Mouse (Mus musculus): ENCODE data around the gene Adgrb3.
"Not testable (repeated sequence)": the region's sequence is repeated elsewhere in the genome, so short reads cannot be mapped to it uniquely, and the experiment has no call there.

The Adgrb3 gene

DNA sequence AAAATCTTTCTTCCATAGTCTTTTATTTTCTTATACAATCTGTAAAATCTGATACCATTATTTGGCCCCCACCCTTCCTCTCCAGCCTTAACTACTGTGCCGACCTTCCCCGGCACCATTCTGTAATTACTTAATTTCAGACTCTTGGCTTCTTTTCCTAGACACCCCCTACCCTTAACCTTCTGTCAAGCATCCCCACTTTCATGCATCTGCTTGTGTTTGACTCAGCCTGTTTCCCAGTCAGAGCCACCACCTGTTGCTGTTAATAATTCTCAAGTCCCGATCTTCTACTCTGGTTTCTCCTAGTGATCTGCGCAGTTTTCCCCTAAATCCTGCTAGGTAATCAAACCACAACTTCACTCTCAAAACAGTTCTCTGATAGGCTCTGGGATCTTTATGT, 83.9 kb downstream of the Adgrb3 start:
- DNase-seq (ENCODE audit: low read depth, low spot score), result no peak

GRCm38 (mm10) chr1:25744736-25745135, 84.8 kb downstream of the Adgrb3 start:
- DNase-seq (ENCODE audit: low read depth, low spot score), result no peak

DNA sequence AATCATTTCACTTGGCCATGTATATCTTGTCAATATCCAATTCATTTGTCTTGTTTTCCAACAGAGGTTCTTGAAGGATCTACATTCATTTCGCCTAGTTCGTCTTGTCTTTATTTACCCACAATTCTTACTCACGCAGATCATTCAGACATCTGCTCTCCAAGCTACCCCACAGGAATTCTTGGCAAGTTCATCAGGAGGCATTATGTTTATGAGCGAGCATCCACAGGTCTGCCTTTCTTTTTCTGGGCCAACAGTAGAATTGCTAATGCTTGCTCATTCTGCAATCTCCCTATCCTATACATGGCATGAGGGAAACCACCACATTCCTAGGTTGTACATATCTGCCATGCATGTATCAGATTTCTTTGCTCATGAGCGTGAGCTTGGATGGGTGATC, 99.7 kb downstream of the Adgrb3 start:
- no peak for DNase-seq (ENCODE audit: low read depth, low spot score)

- DNase-seq (ENCODE audit: low read depth, low spot score), result no peak
Measured at GRCm38 (mm10) chr1:25711474-25711873, 118.0 kb downstream of the Adgrb3 start.

DNA sequence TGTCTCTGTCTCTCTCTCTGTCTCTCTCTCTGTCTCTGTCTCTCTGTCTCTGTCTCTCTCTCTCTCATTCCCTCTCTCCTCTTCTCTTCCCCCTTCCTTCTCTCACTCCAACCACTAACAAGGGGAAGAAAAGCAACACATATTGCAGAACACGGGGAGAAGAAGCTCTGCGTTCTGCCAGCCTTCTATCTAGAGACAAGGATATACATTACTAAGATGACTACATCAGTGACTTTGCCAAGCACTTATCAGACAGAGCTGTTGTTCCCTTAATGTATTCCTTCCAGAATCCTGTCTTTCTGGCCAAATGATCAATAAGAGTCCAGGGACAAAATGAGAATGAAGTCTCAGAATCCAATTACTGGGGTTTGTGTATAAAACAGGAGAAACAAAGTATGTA, 123.2 kb downstream of the Adgrb3 start:
- no peak for DNase-seq (ENCODE audit: low read depth, low spot score)

DNA sequence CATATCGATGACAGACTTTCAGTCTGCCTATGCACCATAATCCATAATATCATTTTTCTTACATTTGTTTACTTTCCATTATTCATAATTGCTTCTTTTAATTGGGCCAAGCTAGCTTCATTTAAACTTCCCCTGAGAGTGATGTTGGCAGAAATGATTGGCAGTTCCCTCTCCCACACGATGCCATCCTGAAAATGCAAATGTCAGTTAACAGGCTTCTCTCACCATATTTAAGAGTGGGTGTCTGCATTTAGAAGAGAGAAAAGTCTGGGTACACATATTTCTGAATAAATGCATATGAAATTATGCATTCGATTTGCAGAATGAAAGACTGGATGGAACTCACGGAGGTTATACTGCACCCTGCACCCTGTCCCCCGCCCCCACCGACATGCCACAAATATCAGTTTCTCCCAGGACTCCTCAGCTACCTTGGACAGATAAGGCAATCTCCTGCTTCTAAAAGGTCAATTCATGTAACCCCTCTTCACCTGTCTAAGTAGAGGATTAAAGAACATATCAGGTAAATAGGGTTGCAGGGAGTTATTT, 130.7 kb downstream of the Adgrb3 start:
- no peak for DNase-seq (ENCODE audit: low read depth, low spot score)

- no peak for DNase-seq (ENCODE audit: low read depth, low spot score)
Measured at GRCm38 (mm10) chr1:25697179-25697578, 132.3 kb downstream of the Adgrb3 start.

GRCm38 (mm10) chr1:25696771-25697170, 132.7 kb downstream of the Adgrb3 start:
- DNase-seq (ENCODE audit: low read depth, low spot score), result no peak

- DNase-seq (ENCODE audit: low read depth, low spot score), result no peak
Measured at GRCm38 (mm10) chr1:25682118-25682517, 147.4 kb downstream of the Adgrb3 start.

GRCm38 (mm10) chr1:25679656-25680055, 149.9 kb downstream of the Adgrb3 start:
- no peak for DNase-seq (ENCODE audit: low read depth, low spot score)

GRCm38 (mm10) chr1:25652717-25653116, 176.8 kb downstream of the Adgrb3 start:
- no peak for DNase-seq (ENCODE audit: low read depth, low spot score)

GRCm38 (mm10) chr1:25644256-25644655, 185.3 kb downstream of the Adgrb3 start:
- DNase-seq (ENCODE audit: low read depth, low spot score), result no peak

DNA sequence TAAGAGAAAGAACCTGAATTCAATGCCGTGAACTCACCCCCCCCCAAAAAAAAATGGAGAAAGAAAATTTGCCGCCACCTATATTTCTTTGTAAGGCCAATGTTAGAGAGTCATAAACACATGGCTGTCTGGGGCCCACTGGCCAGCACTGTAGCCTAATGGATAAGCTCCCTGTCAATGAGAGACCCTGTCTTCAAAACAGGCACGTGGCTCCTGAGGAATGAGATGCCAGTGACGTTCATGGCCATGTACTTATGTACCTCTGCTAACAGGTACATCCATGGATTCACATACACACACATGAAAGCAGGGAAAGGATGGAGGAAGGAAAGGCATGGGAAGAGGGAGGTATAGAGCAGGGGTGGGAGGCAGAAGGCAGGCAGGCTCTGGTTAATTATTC, 208.0 kb downstream of the Adgrb3 start:
- no peak for DNase-seq (ENCODE audit: low read depth, low spot score)

DNA sequence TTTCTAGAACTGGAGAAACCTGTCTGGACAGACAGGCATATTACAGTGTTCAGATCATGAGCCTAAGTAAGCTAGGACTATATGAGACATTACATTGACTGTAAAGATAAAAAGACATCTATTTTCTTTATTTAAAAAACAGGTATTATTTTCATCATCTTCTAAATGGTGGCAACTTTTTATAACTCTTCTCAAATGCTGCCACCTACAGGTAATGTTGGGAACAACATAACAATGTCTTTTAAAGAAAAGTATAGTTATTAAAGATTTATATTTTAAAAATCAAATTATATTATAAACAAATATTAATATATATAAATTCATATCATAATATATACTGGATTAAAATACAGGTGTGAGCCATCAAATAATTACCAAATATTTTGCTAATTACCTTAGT, 212.6 kb downstream of the Adgrb3 start:
- DNase-seq (ENCODE audit: low read depth, low spot score), result no peak

DNA sequence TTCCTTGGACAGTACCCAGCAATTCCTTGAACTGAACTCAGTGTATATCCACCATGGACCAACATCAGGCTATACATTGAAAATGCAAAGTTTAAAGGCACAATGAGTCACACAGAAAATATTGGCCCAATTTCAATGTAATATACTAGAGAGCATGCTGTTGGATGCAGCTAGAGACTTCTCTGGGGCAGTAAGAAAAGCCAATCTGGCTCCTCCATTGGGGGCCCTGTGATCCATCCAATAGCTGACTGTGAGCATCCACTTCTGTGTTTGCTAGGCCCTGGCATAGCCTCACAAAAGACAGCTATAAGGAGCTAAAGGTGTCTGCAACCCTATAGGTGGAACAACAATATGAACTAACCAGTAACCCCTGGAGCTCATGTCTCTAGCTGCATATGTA, 218.7 kb downstream of the Adgrb3 start:
- not testable (repeated sequence) for DNase-seq (ENCODE audit: low read depth, low spot score)

GRCm38 (mm10) chr1:25598941-25599340, 230.6 kb downstream of the Adgrb3 start:
- DNase-seq (ENCODE audit: low read depth, low spot score), result no peak

DNA sequence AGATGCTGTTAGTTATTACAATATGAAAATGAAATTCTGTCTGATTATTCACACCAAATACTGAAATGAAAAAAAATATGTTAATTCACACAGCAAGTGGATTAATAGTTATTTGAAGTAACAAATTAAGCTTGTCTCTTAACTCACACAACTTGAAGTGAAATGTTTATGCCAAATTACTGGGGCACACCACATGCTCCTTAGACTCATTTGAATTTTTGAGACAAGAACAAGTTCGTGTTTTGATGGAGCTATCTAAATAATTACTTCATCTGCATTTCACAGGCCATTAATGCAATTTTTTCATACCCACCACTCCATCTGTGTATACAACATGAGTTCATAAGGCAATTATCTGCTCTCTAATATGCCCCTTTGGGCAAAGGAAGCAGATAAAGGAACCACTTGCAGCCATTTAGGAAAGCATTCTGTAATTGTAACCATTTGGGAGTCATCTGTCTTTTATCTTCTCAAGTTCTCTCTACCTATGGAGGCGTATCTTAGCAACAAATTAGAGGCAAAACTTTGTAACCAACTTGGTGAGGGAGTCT, 240.9 kb downstream of the Adgrb3 start:
- no peak for DNase-seq (ENCODE audit: low read depth, low spot score)

DNA sequence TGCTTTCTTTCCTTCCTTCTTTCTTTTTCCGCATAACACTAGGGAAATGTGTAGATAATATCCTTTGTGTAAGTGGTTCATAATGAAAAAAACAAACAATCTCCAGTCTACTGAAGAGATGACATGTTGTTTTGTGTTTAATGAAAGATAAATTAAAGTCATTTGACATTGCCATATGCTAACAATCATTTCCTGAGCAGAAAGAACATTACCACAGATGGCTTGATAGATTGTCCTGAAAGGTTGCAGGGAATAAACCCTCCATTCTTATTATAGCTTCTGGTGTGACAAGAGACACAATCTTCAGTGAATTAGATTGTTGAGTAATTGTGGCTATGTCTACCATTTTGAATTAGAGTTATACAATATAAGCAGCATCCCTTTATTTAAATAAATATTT, 247.8 kb downstream of the Adgrb3 start:
- no peak for DNase-seq (ENCODE audit: low read depth, low spot score)

DNA sequence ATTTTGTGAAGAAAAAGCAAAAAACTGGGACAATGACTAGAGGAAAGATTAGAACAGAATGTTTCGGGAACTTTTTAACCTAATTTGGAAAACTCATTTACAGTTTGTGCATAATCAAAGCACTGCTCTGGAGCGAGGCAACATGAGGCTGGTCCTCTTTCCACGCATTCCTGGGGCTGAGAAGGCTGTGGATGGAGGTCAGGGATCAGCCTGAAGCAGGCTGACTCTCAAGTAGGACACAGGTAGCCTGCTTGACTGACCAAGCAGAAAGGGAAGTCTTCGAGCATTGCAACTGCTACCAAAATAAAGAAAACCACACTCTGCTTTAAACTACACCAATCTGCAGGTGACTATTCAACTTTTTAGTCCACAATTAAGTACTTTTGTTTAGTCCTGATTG, 251.7 kb downstream of the Adgrb3 start:
- no peak for DNase-seq (ENCODE audit: low read depth, low spot score)

DNA sequence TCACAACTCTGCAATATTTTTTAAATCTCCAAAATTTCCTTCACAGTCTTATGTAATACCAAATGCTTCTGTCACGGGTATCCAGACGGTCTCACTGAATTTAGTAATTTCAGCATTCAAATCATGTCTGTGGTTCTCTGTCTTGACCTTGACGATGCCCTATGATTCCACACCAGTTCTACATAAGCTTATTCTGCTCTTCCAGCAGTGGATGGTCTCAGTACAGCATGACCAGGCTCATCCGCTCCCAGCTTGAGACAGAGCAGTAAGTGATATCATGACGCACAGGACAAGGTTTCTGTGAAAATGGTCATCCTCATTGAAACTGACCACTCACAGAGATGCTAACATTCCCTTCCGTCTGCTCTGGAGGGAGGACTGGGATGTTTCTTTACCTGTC, 252.9 kb downstream of the Adgrb3 start:
- no peak for DNase-seq (ENCODE audit: low read depth, low spot score)

- DNase-seq (ENCODE audit: low read depth, low spot score), result no peak
Measured at GRCm38 (mm10) chr1:25568096-25568495, 261.4 kb downstream of the Adgrb3 start.

- no peak for DNase-seq (ENCODE audit: low read depth, low spot score)
Measured at GRCm38 (mm10) chr1:25546072-25546471, 283.4 kb downstream of the Adgrb3 start.

GRCm38 (mm10) chr1:25543915-25544314, 285.6 kb downstream of the Adgrb3 start:
- DNase-seq (ENCODE audit: low read depth, low spot score), result no peak

DNA sequence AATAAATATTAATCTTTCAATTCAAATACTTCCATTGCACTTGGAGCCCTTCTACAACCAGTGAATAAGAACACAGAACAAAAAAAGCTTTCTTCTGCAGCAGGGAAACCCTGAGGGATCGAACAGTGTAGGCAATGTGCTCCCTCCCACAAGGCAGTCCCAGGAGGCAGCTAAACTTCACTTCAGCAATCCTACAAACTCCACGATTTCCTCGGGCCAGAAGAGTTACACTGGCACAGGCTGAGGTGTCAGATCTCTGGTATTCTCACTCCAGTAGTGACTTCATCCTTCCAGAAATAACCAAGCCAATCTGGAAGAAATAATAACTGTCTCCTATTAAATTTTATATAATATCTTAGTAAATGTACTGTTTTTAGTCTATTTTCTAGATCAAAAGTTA, 286.6 kb downstream of the Adgrb3 start:
- DNase-seq (ENCODE audit: low read depth, low spot score), result peak; percentile 6
